Mouse (Mus musculus) MEL (cell line): ENCODE data around the gene Hecw2. TPM values are rescaled to one million over a fixed set of nuclear protein-coding genes. Genes with fewer than 3 reads are reported as not detected.

Experiments used
- DNase-seq: peaks from one replicate; pipeline ENCODE4 v3.0.0; 2011; ENCODE audit warnings: low read depth, low spot score
- H3K27ac ChIP-seq: 2 replicates; pipeline ENCODE4 v1.5.1; 2012; ENCODE audit warnings: low read depth, mild to moderate bottlenecking, control low read depth, low read length, moderate library complexity; ENCODE audit not compliant: control insufficient read depth
- H3K27me3 ChIP-seq, 2 experiments: fragments of 150-350 bp in 1 of 2; sonication (generic) in 1 of 2; 2 replicates each; pipeline ENCODE4 v1.6.1; 2012; ENCODE audit warnings: low read length in 2 of 2, mild to moderate bottlenecking in 2 of 2, improper control_type of control experiment in 1 of 2, moderate library complexity in 1 of 2; ENCODE audit not compliant: insufficient read depth in 2 of 2, control insufficient read depth in 1 of 2
- H3K36me3 ChIP-seq, 2 experiments: 2 replicates each; pipeline ENCODE4 v1.6.1; 2012 to 2014; ENCODE audit warnings: low read length in 2 of 2, improper control_type of control experiment in 1 of 2, inconsistent platforms in 1 of 2, mild to moderate bottlenecking in 1 of 2; ENCODE audit not compliant: insufficient read depth in 2 of 2, control insufficient read depth in 1 of 2
- H3K4me1 ChIP-seq, 2 experiments: fragments of 150-350 bp in 1 of 2; sonication (generic) in 1 of 2; 2 replicates each; pipeline ENCODE4 v1.6.1; 2012; ENCODE audit warnings: low read length in 2 of 2, improper control_type of control experiment in 1 of 2, mild to moderate bottlenecking in 1 of 2; ENCODE audit not compliant: insufficient read depth in 2 of 2, control insufficient read depth in 1 of 2
- H3K4me3 ChIP-seq, 2 experiments: fragments of 150-350 bp in 1 of 2; sonication (generic) in 1 of 2; 2 replicates each; pipeline ENCODE4 v1.5.1; 2012; ENCODE audit warnings: low read depth in 2 of 2, low read length in 2 of 2, mild to moderate bottlenecking in 2 of 2, moderate library complexity in 2 of 2, control low read depth in 1 of 2, improper control_type of control experiment in 1 of 2; ENCODE audit not compliant: control insufficient read depth in 1 of 2, insufficient read depth in 1 of 2
- H3K79me2 ChIP-seq: 2 replicates; pipeline ENCODE4 v1.6.1; 2012; ENCODE audit warnings: mild to moderate bottlenecking, low read length, moderate library complexity; ENCODE audit not compliant: control insufficient read depth, poor library complexity, insufficient read depth
- H3K9ac ChIP-seq: 2 replicates; pipeline ENCODE4 v1.6.1; 2012; ENCODE audit warnings: low read depth, mild to moderate bottlenecking, control low read depth, low read length, moderate library complexity; ENCODE audit not compliant: control insufficient read depth, poor library complexity, severe bottlenecking
- H3K9me3 ChIP-seq: fragments of 150-350 bp; sonication (generic); replicated peaks from 2 replicates; pipeline ENCODE4 v1.6.1; 2012; ENCODE audit warnings: mild to moderate bottlenecking, low read length, improper control_type of control experiment, moderate library complexity; ENCODE audit not compliant: insufficient read depth
- BHLHE40 ChIP-seq: IDR thresholded peaks from 2 replicates; pipeline ENCODE4 v1.6.1; 2012; ENCODE audit warnings: low read depth, mild to moderate bottlenecking, inconsistent platforms, low read length, improper control_type of control experiment, borderline replicate concordance
- CHD1 ChIP-seq: IDR thresholded peaks from 2 replicates; pipeline ENCODE4 v1.6.1; 2012; ENCODE audit warnings: low read depth, mild to moderate bottlenecking, inconsistent platforms, low read length, improper control_type of control experiment
- CHD2 ChIP-seq: IDR thresholded peaks from 2 replicates; pipeline ENCODE4 v1.6.1; 2011; ENCODE audit warnings: low read length, improper control_type of control experiment
- ETS1 ChIP-seq: IDR thresholded peaks from 2 replicates; pipeline ENCODE4 v1.6.1; 2012; ENCODE audit warnings: low read depth, mild to moderate bottlenecking, inconsistent platforms, low read length, improper control_type of control experiment, moderate library complexity
- HCFC1 ChIP-seq: IDR thresholded peaks from 2 replicates; pipeline ENCODE4 v1.6.1; 2012; ENCODE audit warnings: low read depth, mild to moderate bottlenecking, inconsistent platforms, low read length, improper control_type of control experiment, moderate library complexity
- KAT2A ChIP-seq: conservative IDR thresholded peaks from 2 replicates; pipeline ENCODE4 v1.6.1; 2012; ENCODE audit warnings: low read depth, low read length, improper control_type of control experiment, inconsistent platforms
- MAFK ChIP-seq: IDR thresholded peaks from 2 replicates; pipeline ENCODE4 v1.6.1; 2011; ENCODE audit warnings: low read depth, mild to moderate bottlenecking, low read length, improper control_type of control experiment, borderline replicate concordance
- MAX ChIP-seq: IDR thresholded peaks from 2 replicates; pipeline ENCODE4 v1.6.1; 2011; ENCODE audit warnings: low read length, improper control_type of control experiment
- MEF2A ChIP-seq: IDR thresholded peaks from 2 replicates; pipeline ENCODE4 v1.6.1; 2014; ENCODE audit warnings: low read depth, mild to moderate bottlenecking, inconsistent platforms, low read length, improper control_type of control experiment; ENCODE audit not compliant: poor library complexity, insufficient replicate concordance, severe bottlenecking; ENCODE audit errors: extremely low read depth
- MXI1 ChIP-seq: IDR thresholded peaks from 2 replicates; pipeline ENCODE4 v1.6.1; 2011; ENCODE audit warnings: mild to moderate bottlenecking, low read depth, low read length, improper control_type of control experiment
- MYB ChIP-seq: IDR thresholded peaks from 2 replicates; pipeline ENCODE4 v1.6.1; 2011; ENCODE audit warnings: mild to moderate bottlenecking, low read depth, low read length, improper control_type of control experiment
- NRF1 ChIP-seq: IDR thresholded peaks from 2 replicates; pipeline ENCODE4 v1.6.1; 2014; ENCODE audit warnings: low read depth, mild to moderate bottlenecking, inconsistent platforms, low read length, improper control_type of control experiment, moderate library complexity; ENCODE audit not compliant: poor library complexity, insufficient read depth, severe bottlenecking
- POLR2A ChIP-seq, 2 experiments: IDR thresholded peaks; 2 replicates each; pipeline ENCODE4 v1.6.1; 2011 to 2012; ENCODE audit warnings: low read length in 2 of 2, mild to moderate bottlenecking in 2 of 2, control low read depth in 1 of 2, improper control_type of control experiment in 1 of 2, low read depth in 1 of 2, moderate library complexity in 1 of 2; ENCODE audit not compliant: control insufficient read depth in 1 of 2, insufficient read depth in 1 of 2, poor library complexity in 1 of 2
- POLR2AphosphoS5 ChIP-seq: IDR thresholded peaks from 2 replicates; pipeline ENCODE4 v1.6.1; 2012; ENCODE audit warnings: low read depth, borderline replicate concordance, mild to moderate bottlenecking, inconsistent platforms, low read length, moderate library complexity, mixed read lengths
- RAD21 ChIP-seq: IDR thresholded peaks from 2 replicates; pipeline ENCODE4 v1.6.1; 2011; ENCODE audit warnings: mild to moderate bottlenecking, low read depth, low read length, improper control_type of control experiment
- RCOR1 ChIP-seq: IDR thresholded peaks from 2 replicates; pipeline ENCODE4 v1.6.1; 2012; ENCODE audit warnings: low read depth, mild to moderate bottlenecking, inconsistent platforms, low read length, improper control_type of control experiment
- TBP ChIP-seq: IDR thresholded peaks from 2 replicates; pipeline ENCODE4 v1.8.0; 2011; ENCODE audit warnings: low read depth, low read length, improper control_type of control experiment
- USF1 ChIP-seq: IDR thresholded peaks from 2 replicates; pipeline ENCODE4 v1.6.1; 2014; ENCODE audit warnings: low read depth, mild to moderate bottlenecking, inconsistent platforms, low read length, improper control_type of control experiment, moderate library complexity
- ZKSCAN1 ChIP-seq: IDR thresholded peaks from 2 replicates; pipeline ENCODE4 v1.6.1; 2012; ENCODE audit warnings: low read depth, mild to moderate bottlenecking, inconsistent platforms, low read length, improper control_type of control experiment, moderate library complexity
- ZMIZ1 ChIP-seq: IDR thresholded peaks from 2 replicates; pipeline ENCODE4 v1.6.1; 2012; ENCODE audit warnings: low read depth, mild to moderate bottlenecking, inconsistent platforms, low read length, improper control_type of control experiment, moderate library complexity
- polyA plus RNA-seq, 2 experiments: library from polyadenylated mRNA; stranded (reverse) in 1 of 2; unstranded in 1 of 2; fragments of >175 nt in 1 of 2; fragments of >200 nt in 1 of 2; gene quantifications; 2 replicates each; pipeline versions ENCODE4 v1.2.1 to v1.2.4; 2012; ENCODE audit warnings: low replicate concordance in 2 of 2, low read depth in 1 of 2; ENCODE audit not compliant: insufficient read length in 2 of 2, insufficient read depth in 1 of 2, missing spikeins in 1 of 2
- total RNA-seq: library from RNA; depleted of rRNA; stranded (reverse); fragments of 300-350 nt; gene quantifications from 2 replicates; pipeline ENCODE4 v1.2.3, GENCODE M21; 2012

Hecw2 gene
- total and polyA plus RNA-seq, 3 experiments = not detected

DNA sequence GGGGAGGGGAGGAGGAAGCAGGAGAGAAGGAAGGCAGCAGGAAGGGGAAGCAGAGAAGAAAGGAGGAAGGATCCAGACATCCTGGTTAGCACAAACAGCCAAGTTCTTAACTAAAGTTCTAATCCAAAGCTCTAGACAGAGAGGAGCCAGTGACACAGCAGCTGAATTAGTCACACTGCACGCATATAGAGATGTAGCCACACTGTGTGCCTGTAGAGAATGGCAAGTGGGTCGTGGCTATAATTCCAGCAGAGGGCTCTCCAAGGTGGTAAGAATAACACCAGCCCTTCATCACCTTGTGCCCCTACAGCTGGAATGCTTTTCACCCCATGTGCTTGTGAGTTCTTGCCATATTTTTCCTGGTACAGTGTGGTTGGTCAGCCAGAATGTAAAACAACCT is 261.7 kb downstream of the Hecw2 start:
- Histone ChIP-seq H3K4me1 (no peaks in the 10 kb centered on the region), H3K79me2 (no peaks in the 10 kb centered on the region), H3K9ac (no peak overlapping the region), H3K9me3 (no peaks in the 10 kb centered on the region), H3K27ac (no peak overlapping the region), H3K36me3 (no peaks in the 10 kb centered on the region), H3K27me3 (peaks cover 0 to 6% of the 10 kb centered on the region in 2 experiments; a peak in 2 of 4 replicates), H3K4me3 (no peak overlapping the region)
- no peak for TF ChIP-seq TBP
- no peak for DNase-seq

DNA sequence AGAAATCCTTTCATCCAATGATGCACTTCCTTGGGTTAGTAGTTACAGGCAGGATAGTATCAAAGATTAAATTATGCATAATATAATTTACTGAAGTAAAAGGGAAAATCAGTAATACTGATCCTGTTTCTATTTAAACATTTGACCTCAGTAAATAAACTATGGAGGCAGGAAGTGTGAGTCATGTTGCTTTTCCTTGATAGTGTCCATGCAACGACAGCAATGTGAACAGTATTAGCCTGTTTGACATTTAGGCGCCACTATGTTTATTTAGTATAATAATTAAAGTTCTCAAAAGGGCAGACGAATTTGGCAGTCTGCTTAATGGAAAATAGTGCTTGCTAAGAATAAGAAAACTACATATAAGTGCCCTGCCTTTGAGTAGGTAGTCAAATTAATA is 263.7 kb downstream of the Hecw2 start:
- H3K4me3 ChIP-seq = no peak overlapping the region
- DNase-seq = no peak
- TF ChIP-seq MEF2A (no peak), ZKSCAN1 (no peak), POLR2AphosphoS5 (no peak), MYB (no peak), CHD2 (no peak), HCFC1 (no peak), USF1 (no peak), ETS1 (no peak), MAFK (no peak), TBP (no peak), NRF1 (no peak), KAT2A (no peak), MAX (no peak), MXI1 (no peak), BHLHE40 (no peak), RAD21 (no peak), RCOR1 (no peak), CHD1 (no peak), POLR2A (IDR thresholded peaks at IDR 0.05; ENCODE audit: control insufficient read depth in 1 of 2, insufficient read depth in 1 of 2, low read depth in 1 of 2, low read length in 2 of 2, poor library complexity in 1 of 2) (no peak), ZMIZ1 (no peak)

More for the DNA sequence above, 263.7 kb downstream of the Hecw2 start:
- Histone ChIP-seq H3K9me3 (no peaks in the 10 kb centered on the region), H3K79me2 (no peaks in the 10 kb centered on the region), H3K36me3 (no peaks in the 10 kb centered on the region), H3K4me1 (no peaks in the 10 kb centered on the region; a peak in 1 of 4 replicates), H3K9ac (no peak overlapping the region), H3K27me3 (peaks cover 0 to 1% of the 10 kb centered on the region in 2 experiments; a peak in 1 of 4 replicates), H3K27ac (no peak overlapping the region)
